Mouse (Mus musculus) neural tube, embryonic 13.5 days (tissue): Measurements from ENCODE around the gene Tmem156. TPM values are rescaled to one million over a fixed set of nuclear protein-coding genes. Genes with fewer than 3 reads are reported as not detected.

ENCODE experiments used
- ATAC-seq: fragments of 200-750 bp; cut with Nextera tagmentation; 2 replicates; pipeline ENCODE4 v1.8.0; 2017; ENCODE audit warnings: low read depth, mild to moderate bottlenecking, moderate TSS enrichment, moderate library complexity
- H3K27ac ChIP-seq: fragments of 300-500 bp; sonication (generic); replicated peaks from 2 replicates; pipeline ENCODE4 v1.5.1; 2015; ENCODE audit warnings: moderate library complexity, mild to moderate bottlenecking, inconsistent platforms
- H3K27me3 ChIP-seq: fragments of 300-500 bp; sonication (generic); 2 replicates; pipeline ENCODE4 v1.6.1; 2015; ENCODE audit warnings: mild to moderate bottlenecking, inconsistent platforms
- H3K36me3 ChIP-seq: fragments of 300-500 bp; sonication (generic); 2 replicates; pipeline ENCODE4 v1.6.1; 2015; ENCODE audit warnings: mild to moderate bottlenecking, inconsistent platforms
- H3K4me1 ChIP-seq: fragments of 300-500 bp; sonication (generic); replicated peaks from 2 replicates; pipeline ENCODE4 v1.6.1; 2015; ENCODE audit warnings: inconsistent platforms
- H3K4me2 ChIP-seq: fragments of 300-500 bp; sonication (generic); 2 replicates; pipeline ENCODE4 v1.6.1; 2015; ENCODE audit warnings: inconsistent platforms, mild to moderate bottlenecking, moderate library complexity
- H3K4me3 ChIP-seq: fragments of 300-500 bp; sonication (generic); 2 replicates; pipeline ENCODE4 v1.5.1; 2015; ENCODE audit warnings: mild to moderate bottlenecking, inconsistent platforms
- H3K9ac ChIP-seq: fragments of 300-500 bp; sonication (generic); 2 replicates; pipeline ENCODE4 v1.6.1; 2015; ENCODE audit warnings: moderate library complexity, mild to moderate bottlenecking, inconsistent platforms
- H3K9me3 ChIP-seq: fragments of 300-500 bp; sonication (generic); 2 replicates; pipeline ENCODE4 v1.6.1; 2016; ENCODE audit warnings: inconsistent platforms
- WGBS: fragments of 180-500 bp; shearing (Covaris S2); methylation state at CpG from one replicate; pipeline ENCODE4 v1.1.7; 2015; 5-methylcytosine and 5-hydroxymethylcytosine counted together
- polyA plus RNA-seq: library from polyadenylated mRNA; unstranded; fragments of >200 nt; fragmentation: Nextera tagmentation; extraction: Ambion mirVana; gene quantifications from 2 replicates; pipeline ENCODE4 v1.2.1, GENCODE M21; 2015

Tmem156 gene
- polyA plus RNA-seq, 1 experiment from 2014 or later = not detected

DNA sequence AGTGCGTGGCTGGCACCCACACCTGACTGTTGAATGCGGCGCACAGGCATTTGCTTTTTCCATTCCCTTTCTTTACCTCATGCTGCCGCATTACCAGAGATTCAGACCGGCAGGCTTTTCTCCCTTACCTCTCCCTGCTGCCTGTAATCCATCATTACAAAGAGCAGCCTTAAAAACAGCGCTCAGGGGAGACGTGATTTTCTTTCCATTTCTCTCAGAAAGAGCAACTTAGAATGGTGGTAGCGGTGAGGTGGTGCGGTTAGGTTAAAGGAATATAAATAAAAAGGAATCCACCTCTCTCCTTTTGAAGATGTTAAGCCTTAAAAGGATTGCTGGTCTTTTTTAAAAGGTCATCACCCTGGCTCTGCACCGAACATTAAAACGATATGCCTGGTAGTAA, 22.1 kb downstream of the Tmem156 start:
- 53% methylated on average over 11 of the region's 11 CpGs for WGBS
- peaks cover 12% of the 10 kb centered on the region for H3K4me1 ChIP-seq
- no peak overlapping the region for H3K4me2 ChIP-seq
- no peaks in the 10 kb centered on the region for H3K9me3 ChIP-seq
- H3K4me3 ChIP-seq = no peak overlapping the region
- H3K27me3 ChIP-seq = no peaks in the 10 kb centered on the region
- H3K36me3 ChIP-seq = no peaks in the 10 kb centered on the region
- ATAC-seq = 0 out of 2 replicates have a peak, but pooled peaks have one; percentile 38
- no peak overlapping the region; the same call in 1 of the 2 replicates for H3K9ac ChIP-seq
- H3K27ac ChIP-seq = peak overlapping the region; percentile 49

DNA sequence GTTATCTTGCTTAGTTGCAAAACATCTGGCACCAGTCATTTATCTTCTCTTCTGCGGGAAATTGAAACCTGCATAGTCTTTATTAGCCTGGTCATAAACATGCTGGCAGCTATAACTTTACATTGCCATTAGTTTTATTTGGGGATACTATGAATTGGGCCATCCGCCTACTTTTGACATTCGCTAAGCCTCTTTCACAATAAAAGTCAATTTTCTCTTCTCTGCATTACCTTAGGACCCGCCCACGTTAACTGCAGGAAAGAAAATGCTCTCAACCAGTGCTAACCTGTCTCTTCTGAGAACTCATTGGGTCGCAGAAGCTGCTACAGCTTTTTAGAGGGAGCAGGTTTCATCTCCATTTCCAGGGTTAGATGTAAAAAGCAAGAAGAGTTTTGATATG, 23.8 kb downstream of the Tmem156 start:
- no peak overlapping the region for H3K4me2 ChIP-seq
- H3K9ac ChIP-seq = no peak overlapping the region
- H3K27ac ChIP-seq = no peak overlapping the region
- peaks cover 12% of the 10 kb centered on the region for H3K4me1 ChIP-seq
- no peaks in the 10 kb centered on the region for H3K36me3 ChIP-seq
- no peaks in the 10 kb centered on the region for H3K27me3 ChIP-seq
- H3K9me3 ChIP-seq = no peaks in the 10 kb centered on the region
- no peak for ATAC-seq
- 52% methylated on average over 6 of the region's 6 CpGs for WGBS
- no peak overlapping the region for H3K4me3 ChIP-seq

DNA sequence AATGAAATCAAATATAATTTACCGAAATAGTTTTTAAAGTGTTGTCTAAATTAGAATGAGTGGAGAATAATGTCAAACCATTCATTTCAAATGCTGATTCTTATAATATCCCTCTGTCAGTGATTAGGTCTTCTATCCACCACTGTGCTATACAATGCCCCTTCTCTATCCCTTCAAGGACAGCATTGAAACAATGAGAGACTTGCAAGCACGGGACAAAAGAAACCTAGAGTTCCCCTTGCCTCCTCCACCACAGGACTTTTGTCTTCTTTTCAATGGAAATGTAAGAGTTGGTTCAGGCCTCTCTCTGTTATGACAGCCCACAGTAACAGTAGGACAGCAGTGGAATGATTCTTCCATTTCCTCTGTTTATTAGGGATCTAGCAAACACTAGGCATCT, 28.7 kb downstream of the Tmem156 start:
- Histone ChIP-seq H3K9ac (no peak overlapping the region), H3K4me2 (no peak overlapping the region), H3K4me1 (no peaks in the 10 kb centered on the region), H3K36me3 (no peaks in the 10 kb centered on the region), H3K9me3 (no peaks in the 10 kb centered on the region), H3K4me3 (no peak overlapping the region), H3K27ac (no peak overlapping the region), H3K27me3 (no peaks in the 10 kb centered on the region)
- 69% methylated on average over 2 of the region's 2 CpGs for WGBS
- ATAC-seq = no peak

DNA sequence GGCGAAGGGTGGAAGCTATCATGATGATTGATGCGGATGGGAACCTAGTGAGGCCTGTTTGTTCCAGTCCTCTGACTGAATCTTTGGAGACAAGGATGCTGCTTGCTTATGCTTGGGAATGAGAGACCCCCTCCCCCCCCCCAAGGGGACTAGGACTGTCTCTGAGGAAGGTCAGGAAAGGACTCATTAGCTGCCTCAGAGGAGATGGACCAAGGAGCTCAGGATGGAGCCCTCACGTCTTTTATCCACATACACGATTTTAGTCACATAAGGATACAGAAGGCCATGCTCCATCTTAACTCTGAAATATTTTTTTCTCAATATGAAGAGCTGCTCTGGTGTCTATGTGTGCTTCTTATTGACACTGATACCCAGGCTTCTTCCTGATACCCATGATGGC, 29.7 kb downstream of the Tmem156 start:
- H3K36me3 ChIP-seq = no peaks in the 10 kb centered on the region

DNA sequence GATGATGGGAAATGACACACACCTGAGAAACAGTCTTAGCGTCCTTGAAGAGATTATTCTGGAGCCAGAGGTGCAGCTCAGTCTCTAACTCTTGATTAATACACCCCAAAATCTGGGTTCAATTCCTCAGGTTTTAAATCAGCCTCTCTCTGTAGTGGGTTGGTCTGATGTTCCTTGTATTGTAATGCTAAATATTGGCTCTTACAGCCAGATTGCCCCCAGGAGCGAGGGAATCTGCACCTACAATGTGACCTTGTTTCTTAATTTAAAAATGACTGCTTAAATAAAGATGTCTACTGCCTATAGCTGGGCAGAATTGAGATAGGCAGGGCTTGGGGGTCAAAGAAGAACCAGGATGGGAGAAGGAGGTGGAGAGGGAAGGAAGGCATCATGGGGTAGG, 32.1 kb downstream of the Tmem156 start:
- Histone ChIP-seq H3K9ac (no peak overlapping the region), H3K27me3 (no peaks in the 10 kb centered on the region), H3K4me3 (no peak overlapping the region), H3K4me2 (no peak overlapping the region), H3K27ac (no peak overlapping the region), H3K4me1 (no peaks in the 10 kb centered on the region), H3K36me3 (no peaks in the 10 kb centered on the region), H3K9me3 (no peaks in the 10 kb centered on the region)
- 66% methylated on average over 2 of the region's 2 CpGs for WGBS
- no peak for ATAC-seq

More for the DNA sequence above, 29.7 kb downstream of the Tmem156 start:
- no peaks in the 10 kb centered on the region for H3K27me3 ChIP-seq
- H3K9me3 ChIP-seq = no peaks in the 10 kb centered on the region
- H3K9ac ChIP-seq = no peak overlapping the region
- H3K27ac ChIP-seq = no peak overlapping the region
- ATAC-seq = no peak
- no peaks in the 10 kb centered on the region for H3K4me1 ChIP-seq
- WGBS = 88% methylated on average over 4 of the region's 4 CpGs
- H3K4me2 ChIP-seq = no peak overlapping the region
- H3K4me3 ChIP-seq = no peak overlapping the region

DNA sequence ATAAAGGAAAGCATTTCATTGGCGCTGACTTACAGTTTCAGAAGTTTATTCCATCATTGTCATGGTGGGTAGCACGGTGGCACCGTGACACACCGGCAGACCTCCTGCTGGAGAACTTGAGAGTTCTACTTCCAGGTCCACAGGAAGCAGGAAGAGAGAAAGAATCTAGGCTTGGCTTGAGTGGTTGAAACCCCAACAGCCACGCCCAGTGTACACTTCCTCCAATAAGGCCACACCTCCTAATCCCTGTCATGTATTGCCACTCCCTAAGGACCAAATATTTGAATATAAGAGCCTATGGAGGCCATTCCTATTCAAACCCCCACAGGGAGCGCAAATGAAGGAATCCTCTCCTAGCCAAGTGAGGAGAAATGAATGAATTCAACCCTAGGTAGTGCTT, 34.3 kb downstream of the Tmem156 start:
- Histone ChIP-seq H3K27me3 (no peaks in the 10 kb centered on the region), H3K36me3 (no peaks in the 10 kb centered on the region), H3K9ac (no peak overlapping the region), H3K27ac (no peak overlapping the region), H3K9me3 (no peaks in the 10 kb centered on the region), H3K4me1 (peaks cover 4% of the 10 kb centered on the region; the same call in 1 of the 2 replicates), H3K4me3 (no peak overlapping the region), H3K4me2 (no peak overlapping the region)
- 93% methylated on average over 6 of the region's 6 CpGs for WGBS
- no peak for ATAC-seq

DNA sequence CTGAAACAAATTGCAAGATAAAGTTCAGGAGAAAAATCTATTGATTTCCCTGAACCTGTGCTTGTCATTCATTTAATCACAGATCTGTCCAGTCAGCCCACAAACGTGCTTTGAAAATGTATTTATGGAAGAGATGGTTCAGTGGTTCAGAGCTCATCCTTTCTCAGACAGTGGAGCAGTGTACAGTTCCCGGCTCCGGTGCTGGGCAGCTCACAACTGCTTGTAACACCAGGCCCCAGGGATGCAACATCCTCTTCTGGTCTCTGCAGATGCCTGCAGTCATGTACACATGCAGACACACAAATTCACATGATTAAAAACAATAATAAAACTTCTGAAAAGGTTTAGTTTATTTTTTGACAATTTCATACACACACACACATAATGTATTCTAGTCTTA, 40.4 kb downstream of the Tmem156 start:
- peak overlapping the region; percentile 70 for H3K27ac ChIP-seq
- 56% methylated on average over 3 of the region's 3 CpGs for WGBS

DNA sequence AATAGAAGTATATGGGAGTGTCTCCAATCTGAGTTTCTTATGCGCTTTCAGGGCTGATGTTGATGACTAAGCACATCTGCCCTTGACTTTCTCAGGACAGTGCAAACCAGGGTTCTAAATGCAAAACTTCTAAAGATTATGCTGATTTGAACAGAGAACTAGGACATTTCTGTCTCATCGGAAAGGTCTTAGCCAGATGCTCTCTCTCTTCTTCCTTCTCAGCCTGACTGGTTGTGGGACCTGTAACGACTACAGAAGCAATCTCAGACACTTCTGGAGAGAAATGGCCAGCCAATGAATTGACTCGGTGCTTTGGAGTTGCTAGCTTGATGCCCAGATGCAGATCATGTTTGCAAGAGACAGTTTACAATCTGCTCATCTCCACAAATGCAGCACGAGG, 42.1 kb downstream of the Tmem156 start:
- Histone ChIP-seq H3K4me3 (no peak overlapping the region), H3K9me3 (no peaks in the 10 kb centered on the region), H3K36me3 (no peaks in the 10 kb centered on the region), H3K9ac (no peak overlapping the region), H3K27me3 (no peaks in the 10 kb centered on the region), H3K4me2 (no peak overlapping the region), H3K27ac (0 out of 2 replicates have a peak overlapping the region, but pooled peaks have one; percentile 70), H3K4me1 (peaks cover 37% of the 10 kb centered on the region)
- no peak for ATAC-seq
- 76% methylated on average over 5 of the region's 5 CpGs for WGBS

More for the DNA sequence above, 40.4 kb downstream of the Tmem156 start:
- Histone ChIP-seq H3K4me3 (no peak overlapping the region), H3K9me3 (no peaks in the 10 kb centered on the region), H3K4me1 (peaks cover 37% of the 10 kb centered on the region), H3K27me3 (no peaks in the 10 kb centered on the region), H3K9ac (no peak overlapping the region), H3K4me2 (no peak overlapping the region), H3K36me3 (no peaks in the 10 kb centered on the region)
- ATAC-seq = peak; percentile 51; the same call in 1 of the 2 replicates

DNA sequence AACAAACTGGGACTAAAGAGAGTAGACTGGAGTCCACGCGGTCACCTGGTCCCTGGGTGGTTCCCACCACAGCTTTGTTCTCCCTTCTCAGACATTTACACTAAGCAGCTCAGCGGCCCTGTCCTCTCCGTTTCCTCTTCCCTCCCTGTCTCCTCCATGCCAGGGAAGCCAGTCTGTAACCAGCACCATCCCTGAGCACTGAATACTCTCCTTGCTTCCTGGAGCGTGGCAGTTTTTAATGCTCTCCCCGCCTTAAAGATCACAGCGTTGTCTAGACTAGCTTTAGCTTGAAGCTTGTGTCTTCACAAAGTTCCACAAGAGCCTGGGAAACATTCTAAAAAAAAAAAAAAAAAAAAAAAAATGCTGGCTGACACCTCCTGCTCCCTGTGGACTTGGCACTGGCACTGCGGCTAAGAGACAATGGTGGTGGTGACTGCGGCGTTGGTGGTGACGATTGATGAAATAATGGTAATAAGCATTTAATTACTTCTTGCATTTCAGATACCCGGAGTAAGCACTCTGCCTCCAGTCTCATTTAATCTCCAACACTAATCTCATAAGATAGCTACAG, 44.6 kb downstream of the Tmem156 start:
- Histone ChIP-seq H3K9ac (no peak overlapping the region), H3K9me3 (no peaks in the 10 kb centered on the region), H3K36me3 (no peaks in the 10 kb centered on the region), H3K4me1 (peaks cover 31% of the 10 kb centered on the region), H3K4me3 (no peak overlapping the region), H3K27ac (no peak overlapping the region), H3K27me3 (no peaks in the 10 kb centered on the region), H3K4me2 (no peak overlapping the region)
- WGBS = 50% methylated on average over 12 of the region's 12 CpGs
- ATAC-seq = no peak

DNA sequence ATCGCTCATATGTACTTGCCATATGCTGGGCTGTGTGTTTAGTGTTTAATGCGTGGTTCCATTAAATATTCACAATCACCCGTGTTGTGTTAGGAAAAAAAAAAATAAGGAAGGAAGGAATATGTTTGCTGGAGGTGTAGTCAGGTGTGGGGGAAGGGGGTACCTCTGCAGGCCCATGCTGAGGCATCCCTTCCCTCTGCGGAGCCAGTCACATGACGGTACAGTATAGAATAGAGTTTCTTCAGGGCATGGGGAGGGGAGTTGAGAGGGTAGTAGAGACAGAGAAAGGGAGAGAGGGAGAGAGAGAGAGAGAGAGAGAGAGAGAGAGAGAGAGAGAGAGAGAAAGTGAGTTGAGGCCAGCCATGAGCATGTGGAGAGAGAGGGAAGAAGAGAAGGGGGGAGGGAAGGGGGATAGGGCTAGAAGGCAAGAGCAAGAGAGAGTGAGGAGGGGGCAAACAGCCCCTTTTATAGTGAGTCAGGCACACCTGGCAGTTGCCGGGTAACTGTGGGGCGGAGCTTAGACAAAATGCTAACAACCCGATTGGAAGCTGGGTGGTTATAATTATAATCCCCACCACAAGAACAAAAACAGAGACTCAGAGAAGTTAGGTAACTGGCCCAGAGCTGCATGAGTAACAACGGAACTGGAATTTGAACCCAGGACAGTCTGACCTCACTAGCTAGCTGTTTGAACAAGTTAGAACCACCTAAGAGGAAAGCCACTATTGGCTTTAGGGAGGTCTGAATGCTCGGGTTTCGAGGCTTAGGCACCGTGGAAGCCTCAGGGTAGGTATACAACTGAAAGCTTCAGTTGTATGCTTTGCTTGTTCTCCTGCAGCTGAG, 45.3 kb downstream of the Tmem156 start:
- peaks cover 25% of the 10 kb centered on the region for H3K4me1 ChIP-seq
- H3K27me3 ChIP-seq = no peaks in the 10 kb centered on the region
- H3K4me2 ChIP-seq = no peak overlapping the region
- WGBS = 63% methylated on average over 12 of the region's 12 CpGs
- no peak overlapping the region for H3K27ac ChIP-seq
- no peak for ATAC-seq
- no peak overlapping the region for H3K9ac ChIP-seq
- no peaks in the 10 kb centered on the region for H3K9me3 ChIP-seq
- no peak overlapping the region for H3K4me3 ChIP-seq
- H3K36me3 ChIP-seq = no peaks in the 10 kb centered on the region

DNA sequence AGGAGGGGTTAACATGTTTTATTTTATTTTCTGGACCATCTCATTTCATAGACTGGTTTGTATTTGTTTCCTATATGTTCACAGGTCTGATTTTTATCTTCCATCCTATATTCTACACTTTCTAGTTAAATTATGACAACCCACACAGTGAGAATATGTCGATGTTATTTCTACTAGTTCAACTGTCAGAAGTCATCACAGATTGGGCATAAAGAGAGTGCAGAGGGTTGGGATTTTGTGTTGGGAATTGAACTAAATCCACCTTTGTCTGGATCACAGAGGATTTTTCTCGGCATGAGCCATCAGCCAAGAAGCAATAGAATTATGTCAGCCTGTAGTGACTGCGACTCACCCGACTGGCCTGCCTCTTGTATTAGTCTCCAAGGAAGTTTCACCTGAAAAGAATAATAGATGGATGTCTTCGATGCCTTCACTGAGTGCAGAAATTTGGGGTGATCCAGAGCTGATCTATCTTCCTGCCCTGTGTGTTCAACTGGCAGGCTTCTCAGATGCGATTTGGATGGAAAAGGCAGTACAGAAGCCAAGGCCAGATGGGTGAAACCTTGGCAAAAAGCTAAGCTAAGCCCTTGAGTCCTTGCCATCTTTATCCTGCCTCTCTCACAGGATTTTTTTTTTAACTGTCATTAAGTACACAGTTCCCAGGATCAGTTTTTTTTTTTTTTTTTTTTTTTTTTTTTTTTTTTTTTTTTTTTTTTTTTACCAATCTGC, 46.1 kb downstream of the Tmem156 start:
- peak overlapping the region; percentile 42; the same call in 1 of the 2 replicates for H3K27ac ChIP-seq
- no peaks in the 10 kb centered on the region for H3K9me3 ChIP-seq
- peaks cover 18% of the 10 kb centered on the region for H3K4me1 ChIP-seq
- no peak overlapping the region for H3K9ac ChIP-seq
- H3K36me3 ChIP-seq = no peaks in the 10 kb centered on the region
- no peak overlapping the region for H3K4me2 ChIP-seq
- H3K27me3 ChIP-seq = no peaks in the 10 kb centered on the region
- ATAC-seq = no peak
- H3K4me3 ChIP-seq = no peak overlapping the region
- 69% methylated on average over 6 of the region's 6 CpGs for WGBS

DNA sequence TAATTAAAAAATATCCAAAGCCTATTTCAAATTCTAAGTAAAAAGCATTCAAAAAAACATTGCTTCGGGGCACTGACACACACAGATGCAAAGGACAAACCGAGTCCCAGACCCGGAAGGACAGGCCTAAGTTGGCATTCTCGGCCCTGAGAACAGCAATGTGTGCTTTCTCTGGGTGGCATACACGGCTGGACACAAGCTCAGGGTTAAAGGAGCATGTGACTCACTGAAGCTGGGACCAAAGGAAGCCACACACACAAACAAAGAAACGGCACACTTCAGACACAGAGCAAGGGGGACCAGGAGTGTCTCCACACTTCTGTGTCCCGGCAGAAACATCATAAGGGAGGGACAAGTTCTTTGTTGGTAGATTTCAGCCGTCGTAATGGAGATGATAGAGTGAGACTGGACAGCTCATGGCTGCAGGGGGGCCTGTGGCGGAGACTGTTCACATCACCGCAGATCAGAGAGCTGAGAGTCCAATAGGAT, 48.5 kb downstream of the Tmem156 start:
- no peak overlapping the region for H3K9ac ChIP-seq
- no peak overlapping the region for H3K4me3 ChIP-seq
- no peaks in the 10 kb centered on the region for H3K27me3 ChIP-seq
- H3K36me3 ChIP-seq = no peaks in the 10 kb centered on the region
- no peak overlapping the region for H3K4me2 ChIP-seq
- no peaks in the 10 kb centered on the region for H3K9me3 ChIP-seq
- no peak overlapping the region for H3K27ac ChIP-seq
- 57% methylated on average over 11 of the region's 11 CpGs for WGBS
- no peak for ATAC-seq
- peaks cover 15% of the 10 kb centered on the region for H3K4me1 ChIP-seq
